13 mouse cellular contexts compared by ENCODE assay signal in the genomic region with DNA sequence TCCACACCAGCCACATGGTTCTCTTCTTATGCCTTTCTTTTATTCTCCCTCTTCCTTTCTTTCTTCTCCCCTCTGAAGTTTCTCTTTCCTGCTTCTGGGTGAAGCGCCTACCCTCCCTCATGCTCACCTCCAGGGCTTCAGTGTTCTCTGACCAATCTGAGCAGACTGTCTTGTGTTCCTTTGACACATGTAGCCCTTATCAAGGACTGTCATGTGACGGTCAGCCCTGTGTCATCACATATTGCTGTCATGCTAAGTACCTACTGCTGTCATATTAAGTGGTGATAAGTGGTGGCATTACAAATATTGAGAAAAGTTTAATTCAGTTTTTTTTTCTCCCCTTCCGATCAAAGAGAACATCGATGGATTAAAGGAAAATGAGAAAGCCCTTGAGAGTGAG. TPM values are rescaled to one million over a fixed set of nuclear protein-coding genes. Genes with fewer than 3 reads are reported as not detected.
DNase-seq lines count a peak whose midpoint lies in the region; ATAC-seq lines count a peak whose summit lies in the region.
"Had no signal": no experiment of that assay in that cellular context is flagged by ENCODE, and none has a peak within 500 bp of the region (broad histone marks: within the 10 kb centered on the region; RNA-seq: fewer than 3 reads in every experiment).

No protein-coding gene starts in this region.

- H3K4me1 ChIP-seq in heart, embryonic 10.5 days, result peaks cover 73% of the 10 kb centered on the region
- H3K4me1 ChIP-seq in liver, embryonic 12.5 days, result peaks cover 57% of the 10 kb centered on the region
- peaks cover 44% of the 10 kb centered on the region for H3K4me1 ChIP-seq in liver, embryonic 11.5 days (replicated peaks; ENCODE audit: control insufficient read depth, insufficient read depth, low read length)

- WGBS in heart, embryonic 10.5 days, result 66% methylated on average over 4 of the region's 4 CpGs
- 53% methylated on average over 4 of the region's 4 CpGs for WGBS in liver, embryonic 12.5 days (ENCODE audit: insufficient replicate concordance)
- WGBS in liver, embryonic 11.5 days, result 67% methylated on average over 4 of the region's 4 CpGs
- 91% methylated on average over 4 of the region's 4 CpGs for WGBS in macrophage (ENCODE audit: missing documents)

- DNase-seq in heart, embryonic 10.5 days (ENCODE audit: low spot score), result no peak
- DNase-seq in heart, postnatal 14 days, result no peak
- DNase-seq in liver, embryonic 11.5 days (ENCODE audit: low spot score), result no peak
- no peak for DNase-seq in left cerebral cortex, postnatal 36 days (ENCODE audit: low spot score in 2 of 2)
- no peak for DNase-seq in left cerebral cortex, postnatal 14 days (ENCODE audit: low spot score in 2 of 2)
- DNase-seq: cerebellum, postnatal 25 days had no signal

- H3K9me3 ChIP-seq in heart, embryonic 10.5 days, result no peaks in the 10 kb centered on the region
- H3K9me3 ChIP-seq in liver, embryonic 12.5 days (replicated peaks), result no peaks in the 10 kb centered on the region
- H3K9me3 ChIP-seq in liver, embryonic 11.5 days (ENCODE audit: control insufficient read depth, low read length), result no peaks in the 10 kb centered on the region
- H3K9me3 ChIP-seq: embryonic facial prominence, embryonic 10.5 days; forebrain, embryonic 10.5 days; limb, embryonic 12.5 days; neural tube, embryonic 15.5 days had no signal

- peaks cover 90% of the 10 kb centered on the region for H3K79me2 ChIP-seq in macrophage (ENCODE audit: inconsistent target)

- peaks cover 5% of the 10 kb centered on the region; the same call in 1 of the 2 replicates for H3K36me3 ChIP-seq in heart, embryonic 10.5 days
- no peaks in the 10 kb centered on the region for H3K36me3 ChIP-seq in liver, embryonic 12.5 days
- H3K36me3 ChIP-seq in liver, embryonic 11.5 days (ENCODE audit: control insufficient read depth, insufficient read depth, low read length), result 0 out of 2 replicates have a peak, but pooled peaks cover 2% of the 10 kb centered on the region
- no peaks in the 10 kb centered on the region for H3K36me3 ChIP-seq in macrophage (ENCODE audit: inconsistent target)
- H3K36me3 ChIP-seq: neural tube, embryonic 15.5 days had no signal

- no peak overlapping the region for H3K9ac ChIP-seq in liver, embryonic 12.5 days
- no peak overlapping the region for H3K9ac ChIP-seq in liver, embryonic 11.5 days (ENCODE audit: low read depth, low read length)
- H3K9ac ChIP-seq: limb, embryonic 12.5 days; neural tube, embryonic 15.5 days had no signal

- H3K4me2 ChIP-seq in liver, embryonic 12.5 days, result no peak overlapping the region
- no peak overlapping the region for H3K4me2 ChIP-seq in liver, embryonic 11.5 days
- H3K4me2 ChIP-seq: limb, embryonic 12.5 days; neural tube, embryonic 15.5 days had no signal

- intact Hi-C loops in heart, postnatal 14 days (cut with DNase I), result no loop called here
- intact Hi-C loops in left cerebral cortex, postnatal 36 days (cut with DNase I), result no loop called here
- intact Hi-C loops in left cerebral cortex, postnatal 14 days (cut with DNase I), result no loop called here

- peak; percentile 54; the same call in 1 of the 2 replicates for ATAC-seq in liver, embryonic 12.5 days
- no peak; the same call in 1 of the 2 replicates for ATAC-seq in liver, embryonic 11.5 days (replicated peaks; ENCODE audit: low FRiP score)
- ATAC-seq in erythroblast, adult 5-6 weeks (replicated peaks; ENCODE audit: low FRiP score, poor library complexity, severe bottlenecking), result peak; percentile 62

- no peaks in the 10 kb centered on the region for H3K27me3 ChIP-seq in heart, embryonic 10.5 days (ENCODE audit: insufficient read depth, poor library complexity, severe bottlenecking)
- H3K27me3 ChIP-seq in liver, embryonic 12.5 days (replicated peaks), result no peaks in the 10 kb centered on the region
- no peaks in the 10 kb centered on the region for H3K27me3 ChIP-seq in liver, embryonic 11.5 days (replicated peaks; ENCODE audit: control insufficient read depth, insufficient read depth, low read length)
- H3K27me3 ChIP-seq: limb, embryonic 12.5 days; neural tube, embryonic 15.5 days had no signal

- no peak overlapping the region for H3K4me3 ChIP-seq in heart, embryonic 10.5 days
- H3K4me3 ChIP-seq in liver, embryonic 12.5 days, result no peak overlapping the region
- no peak overlapping the region for H3K4me3 ChIP-seq in liver, embryonic 11.5 days (ENCODE audit: low read depth, low read length)
- no peak overlapping the region for H3K4me3 ChIP-seq in macrophage (ENCODE audit: inconsistent target)
- H3K4me3 ChIP-seq: embryonic facial prominence, embryonic 10.5 days; forebrain, embryonic 10.5 days; limb, embryonic 12.5 days; neural tube, embryonic 15.5 days had no signal

- peak overlapping the region; percentile 73 for H3K27ac ChIP-seq in heart, embryonic 10.5 days
- H3K27ac ChIP-seq in liver, embryonic 12.5 days, result no peak overlapping the region
- H3K27ac ChIP-seq in liver, embryonic 11.5 days (ENCODE audit: low read depth, low read length), result no peak overlapping the region
- H3K27ac ChIP-seq in macrophage, result peak overlapping the region; percentile 78
- H3K27ac ChIP-seq: embryonic facial prominence, embryonic 10.5 days; forebrain, embryonic 10.5 days; limb, embryonic 12.5 days had no signal

RNA-seq across cellular contexts. Expression of gene Cblb, which starts 28.5 kb away (rescaled TPM):
- polyA plus RNA-seq in heart, embryonic 10.5 days (2016; fragmentation: Nextera tagmentation; extraction: Ambion mirVana), result 15.5 and 16.1 TPM in 2 replicates
- 10 to 100 TPM; 17.5 to 17.7 TPM for total RNA-seq in heart, postnatal 14 days (2021)
- polyA plus RNA-seq in liver, embryonic 12.5 days (2016; fragmentation: Nextera tagmentation; extraction: Ambion mirVana), result 3.4 and 3.7 TPM in 2 replicates
- 10.6 and 11.1 TPM in 2 replicates for polyA plus RNA-seq in liver, embryonic 11.5 days (2014; fragmentation: Nextera tagmentation; extraction: Ambion mirVana)
- 35.5 and 39.6 TPM in 2 replicates for total RNA-seq in erythroblast, adult 5-6 weeks (2015; ENCODE audit: low replicate concordance)
- total RNA-seq in erythroblast, adult 5-6 weeks (2017; ENCODE audit: low replicate concordance), result 21.8 and 21.9 TPM in 2 replicates
- total RNA-seq in macrophage (2018; cell fraction: chromatin; rRNA removed), result 100 to 1,000 TPM in 25 of 26 experiments, 10 to 100 TPM in 1; 92.5 to 359 (median 198) TPM
- 10 to 100 TPM; 26.4 to 76.5 (median 50.1) TPM for total RNA-seq in macrophage (2018; cell fraction: cytosol; rRNA removed)
- total RNA-seq in macrophage (2018; cell fraction: nucleus; rRNA removed), result 100 to 1,000 TPM in 25 of 26 experiments, 10 to 100 TPM in 1; 67.6 to 284 (median 142) TPM
- 30.7 to 36.8 TPM (median 33.5 TPM) in 3 replicates for polyA plus RNA-seq in macrophage (2018)
- total RNA-seq in left cerebral cortex, postnatal 36 days (2021), result 10 to 100 TPM; 19.3 to 21.4 TPM
- total RNA-seq in left cerebral cortex, postnatal 14 days (2021), result 10 to 100 TPM; 20.2 TPM

Comparison
In these comparisons a context has a peak if more than half of its experiments do, and no peak if none do; other contexts are left out.
1. H3K27ac ChIP-seq: peak in heart, embryonic 10.5 days (single experiment) and macrophage (single experiment); none in liver, embryonic 12.5 days (single experiment) and liver, embryonic 11.5 days (single experiment).